Mouse (Mus musculus) lung, postnatal 4 days (tissue): ENCODE measurements around the gene Cc2d2b.
A peak's percentile ranks its signal among the peaks of the same experiment; 100 is the strongest.

ENCODE experiments used
- DNase-seq, 2 experiments: peaks; one replicate each; pipeline ENCODE4 v3.0.0; 2021

Gene Cc2d2b

DNA sequence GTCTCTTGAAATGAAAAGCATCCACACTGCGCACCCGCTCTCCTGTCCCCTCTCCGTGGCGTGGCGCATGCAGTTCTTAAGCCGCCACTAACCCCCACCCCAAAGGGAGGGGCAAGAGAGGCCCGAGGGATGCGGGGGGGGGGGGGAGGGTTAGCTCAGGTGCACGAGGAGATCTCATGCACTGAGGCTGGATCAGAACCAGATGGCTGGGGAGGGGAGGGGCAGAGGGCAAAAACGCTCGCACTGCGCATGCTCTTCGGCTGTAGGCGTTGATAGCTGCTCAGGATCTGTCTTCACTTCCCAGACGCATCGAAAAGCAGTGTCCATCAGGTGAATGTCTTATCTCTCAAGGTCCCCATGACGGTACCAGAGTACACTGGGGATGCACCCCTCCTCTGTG is at the start of gene Cc2d2b:
Cc2d2b (plus strand) TSS at position 195 of the 400 bp plus-strand sequence.
- no peak for DNase-seq

- DNase-seq, result no peak
Measured at GRCm38 (mm10) chr19:40699816-40700215, 48.7 kb upstream of the Cc2d2b start.

- DNase-seq, result peak; percentile 35 to 49
Measured at GRCm38 (mm10) chr19:40702406-40702805, 46.1 kb upstream of the Cc2d2b start.

GRCm38 (mm10) chr19:40712889-40713628 is 35.5 kb upstream of the Cc2d2b start:
- no peak for DNase-seq

GRCm38 (mm10) chr19:40714700-40715099 is 33.9 kb upstream of the Cc2d2b start:
- no peak for DNase-seq

DNA sequence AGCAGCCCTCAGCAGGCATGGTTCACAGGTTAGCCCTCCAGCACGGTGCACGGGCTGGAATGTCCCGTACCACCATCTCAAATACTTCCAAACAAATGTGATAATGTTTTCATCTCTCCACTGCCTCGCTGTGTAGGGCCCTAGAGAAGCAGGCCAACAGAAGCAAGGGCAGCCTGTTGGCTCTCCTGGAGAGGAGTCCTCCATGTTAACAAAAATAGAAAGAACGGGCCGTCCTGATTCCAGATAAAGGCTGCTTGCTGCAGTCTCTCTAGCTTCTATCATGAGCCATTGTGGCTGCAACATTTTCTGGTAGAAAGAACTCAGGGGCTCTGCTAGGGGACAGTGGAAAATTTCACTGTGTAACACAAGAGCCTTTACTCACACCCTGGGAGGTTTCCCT is 31.6 kb upstream of the Cc2d2b start:
- DNase-seq, result no peak

GRCm38 (mm10) chr19:40719439-40720105 is 29.0 kb upstream of the Cc2d2b start:
- DNase-seq, result no peak

DNA sequence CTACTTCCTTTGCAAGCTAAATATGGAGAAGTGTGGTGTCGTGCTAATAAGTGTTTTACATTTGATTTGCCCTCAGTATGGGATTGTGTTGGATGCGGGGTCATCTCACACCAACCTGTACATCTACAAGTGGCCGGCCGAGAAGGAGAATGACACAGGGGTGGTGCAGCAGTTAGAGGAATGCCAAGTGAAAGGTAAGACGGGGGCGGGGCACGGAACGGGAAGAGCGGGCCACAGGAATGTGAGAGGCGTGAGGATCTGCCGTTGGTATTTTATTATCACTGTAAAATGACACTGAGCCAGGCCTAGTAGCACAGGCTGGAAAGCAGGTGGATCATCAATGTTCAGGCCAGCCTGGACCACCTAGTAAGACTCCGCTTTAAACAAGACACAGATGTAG is 28.2 kb upstream of the Cc2d2b start:
- no peak for DNase-seq

DNA sequence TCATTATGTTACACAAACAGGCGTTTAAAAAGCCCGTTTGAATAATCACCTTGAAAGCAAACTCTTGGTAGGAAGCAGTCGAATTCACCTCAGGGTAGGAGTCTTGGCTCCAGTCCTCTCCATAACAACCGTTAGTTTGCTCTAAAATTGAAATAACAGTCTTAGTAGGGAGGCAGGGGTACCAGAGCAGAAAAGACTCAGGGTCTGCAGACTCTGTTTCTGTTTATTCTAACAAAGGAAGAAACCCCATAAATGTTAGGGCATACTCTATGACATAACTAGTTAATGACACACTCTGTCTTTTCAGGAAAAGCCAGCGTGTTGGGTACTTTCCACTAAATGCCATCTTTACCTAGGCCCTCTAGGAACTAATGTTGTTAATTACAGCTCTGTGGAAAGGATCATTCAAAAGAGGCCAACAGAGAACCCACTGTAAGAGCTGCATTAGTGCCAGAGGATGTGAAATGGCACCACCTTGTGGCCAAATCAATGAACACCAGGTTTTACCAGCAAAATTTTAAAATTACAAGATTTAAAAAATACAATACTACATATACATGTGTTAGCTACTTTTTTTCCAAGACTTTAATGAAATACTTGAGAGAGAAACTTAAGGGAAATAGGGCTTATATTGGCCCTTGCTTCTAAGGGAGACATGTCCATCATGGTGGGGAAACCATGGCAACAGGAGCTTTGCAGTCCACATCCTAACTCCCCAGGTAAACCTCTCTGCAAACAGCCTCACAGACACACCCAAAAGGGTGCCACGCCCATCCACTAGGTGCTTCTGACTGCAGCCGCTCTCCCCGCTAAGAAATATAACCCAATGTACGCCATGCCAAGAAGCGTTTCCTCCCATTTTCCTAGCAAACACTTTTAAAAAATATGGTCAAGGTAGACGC is 26.2 kb upstream of the Cc2d2b start:
- peak in 1 of 2 experiments; percentile 69 for DNase-seq

- DNase-seq, result no peak
Measured at GRCm38 (mm10) chr19:40723516-40723915, 25.0 kb upstream of the Cc2d2b start.

GRCm38 (mm10) chr19:40726148-40726547 is 22.4 kb upstream of the Cc2d2b start:
- DNase-seq, result peak in 1 of 2 experiments; percentile 63

- no peak for DNase-seq
Measured at GRCm38 (mm10) chr19:40726614-40727013, 21.9 kb upstream of the Cc2d2b start.

DNA sequence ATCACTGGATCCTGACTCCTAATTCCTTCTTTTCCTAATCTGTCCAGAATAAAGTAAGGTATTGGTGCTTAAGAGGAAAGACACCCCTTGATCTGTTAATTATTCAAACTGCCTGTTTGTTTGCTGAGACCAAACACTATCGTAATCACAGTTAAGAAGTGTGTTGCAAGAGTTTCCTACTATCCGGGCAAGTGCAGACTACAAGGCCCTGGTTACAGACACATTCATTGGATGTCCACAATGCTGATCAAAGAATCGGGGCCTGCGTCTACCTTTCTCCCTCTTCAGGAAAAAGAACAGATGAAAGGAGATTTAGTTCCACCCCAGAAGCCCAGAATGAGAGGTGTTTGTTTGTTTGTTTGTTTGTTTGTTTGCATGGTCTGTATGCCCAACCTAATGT is 20.3 kb upstream of the Cc2d2b start:
- DNase-seq, result no peak

DNA sequence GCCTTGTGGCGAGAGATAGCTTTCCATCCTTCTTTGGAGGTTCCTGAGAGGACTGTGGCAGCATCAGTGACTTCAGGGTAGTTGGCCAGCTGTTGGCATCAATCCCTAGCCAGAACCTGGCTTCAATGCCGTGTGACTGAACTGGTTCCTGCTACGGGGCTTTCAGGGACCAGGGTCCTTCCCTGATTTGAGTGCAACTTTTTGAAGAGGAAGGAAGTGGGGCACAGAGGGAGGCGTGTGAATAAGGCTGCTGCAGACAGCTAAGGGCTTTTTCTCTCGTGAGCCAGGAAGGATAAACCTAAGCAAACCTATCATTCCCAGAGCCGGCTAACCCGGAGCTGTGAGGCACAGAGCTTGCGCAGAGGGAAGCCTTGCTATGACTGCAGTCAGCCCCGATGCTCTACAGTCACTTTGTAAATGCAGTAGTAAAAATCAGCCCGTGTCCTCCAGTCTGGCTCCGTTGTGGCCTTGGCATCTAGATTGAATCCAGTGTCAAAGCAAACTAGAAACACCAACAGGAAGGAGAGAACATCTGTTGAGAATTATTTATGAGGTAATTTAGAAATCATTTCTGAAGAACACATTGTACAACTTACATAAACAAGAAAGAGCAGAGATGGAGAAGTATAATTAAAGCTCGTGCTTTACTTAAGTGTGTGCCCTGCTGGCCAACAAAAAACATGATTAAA is 19.7 kb upstream of the Cc2d2b start:
- DNase-seq, result peak in 1 of 2 experiments; percentile 37

- DNase-seq, result no peak
Measured at GRCm38 (mm10) chr19:40733409-40733808, 15.1 kb upstream of the Cc2d2b start.

- DNase-seq, result no peak
Measured at GRCm38 (mm10) chr19:40733849-40734248, 14.7 kb upstream of the Cc2d2b start.

DNA sequence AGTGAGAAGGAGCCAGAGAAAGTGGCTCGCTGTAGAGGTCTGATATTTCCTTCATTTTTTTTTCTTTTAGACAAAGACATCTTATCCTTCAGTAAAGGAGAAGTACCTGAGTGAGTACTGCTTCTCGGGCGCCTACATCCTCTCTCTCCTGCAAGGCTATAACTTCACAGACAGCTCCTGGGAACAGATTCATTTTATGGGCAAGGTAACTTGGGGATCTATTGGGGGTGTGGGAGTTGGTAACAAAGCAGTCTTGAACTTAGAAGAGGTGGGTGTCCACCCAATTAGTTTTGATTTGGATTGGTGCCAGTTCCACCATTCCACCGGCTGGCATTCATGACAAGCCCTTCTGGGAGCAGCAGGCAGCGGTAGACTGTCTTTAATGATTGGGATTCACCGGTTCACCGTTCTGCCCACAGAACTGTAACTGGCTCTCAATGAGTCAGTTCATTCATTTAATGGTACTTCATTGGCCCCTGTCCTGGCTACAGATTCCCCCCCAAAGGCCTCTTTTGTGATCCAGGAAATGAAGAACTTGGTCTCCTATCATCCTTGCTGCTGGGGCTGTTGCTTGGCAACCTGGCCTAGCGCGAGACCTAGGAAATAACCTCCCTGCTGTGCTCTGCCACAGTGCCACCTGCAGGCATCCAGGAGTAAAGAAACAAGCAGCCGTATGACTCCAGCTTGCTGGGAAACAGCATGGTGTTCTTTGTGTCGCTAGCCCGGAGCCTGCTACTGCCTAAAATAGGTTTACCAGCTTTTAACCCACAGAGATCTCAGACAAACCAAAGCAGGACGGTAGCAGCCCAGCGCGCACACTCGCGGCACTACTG is 11.7 kb upstream of the Cc2d2b start:
- peak; percentile 79 to 80 for DNase-seq

- no peak for DNase-seq
Measured at GRCm38 (mm10) chr19:40737613-40738012, 10.9 kb upstream of the Cc2d2b start.

GRCm38 (mm10) chr19:40738683-40739324 is 9.7 kb upstream of the Cc2d2b start:
- no peak for DNase-seq

GRCm38 (mm10) chr19:40746603-40747002 is 1.9 kb upstream of the Cc2d2b start:
- no peak for DNase-seq

DNA sequence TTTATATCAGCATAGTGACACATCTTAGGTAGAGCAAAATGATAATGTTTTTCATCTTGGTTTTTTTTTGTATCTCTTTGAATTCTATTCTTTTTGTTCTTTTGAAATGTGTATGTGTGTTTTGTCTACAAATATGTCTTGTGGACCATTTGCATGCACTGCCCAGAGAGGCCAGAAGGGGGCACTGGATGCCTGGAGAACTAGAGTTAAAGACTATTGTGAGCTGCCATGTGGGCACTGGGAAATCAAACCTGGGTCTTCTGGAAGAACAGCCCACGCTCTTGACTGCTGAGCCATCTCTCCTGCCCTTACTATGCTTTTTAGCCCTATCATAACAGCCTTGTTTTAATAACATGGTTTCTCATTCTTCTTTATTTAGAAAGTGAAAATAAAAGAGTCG is 5.8 kb downstream of the Cc2d2b start:
- peak in 1 of 2 experiments; percentile 65 for DNase-seq
